ENCODE assay signal across 22 mouse cellular contexts in the genomic region with DNA sequence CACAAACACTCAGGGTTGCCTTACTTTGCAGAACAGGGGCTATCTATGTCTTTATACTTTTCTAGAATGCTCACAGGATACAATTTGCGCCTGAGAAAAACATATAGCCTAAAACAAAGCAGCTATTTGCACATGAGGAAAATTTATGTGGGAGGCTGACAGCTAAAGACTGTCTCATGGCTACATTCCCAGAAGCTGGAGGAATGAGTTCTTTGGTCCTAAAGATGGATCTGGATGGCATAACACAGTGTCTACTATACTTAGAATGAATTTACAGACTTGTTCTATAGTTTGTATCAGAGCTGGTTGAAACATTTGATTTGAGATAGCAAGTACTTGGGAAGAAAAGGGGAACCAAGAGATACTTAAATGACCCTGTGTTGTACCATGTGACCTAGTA.
A peak's percentile ranks its signal among the peaks of the same experiment; 100 is the strongest.
DNase-seq lines count a peak whose midpoint lies in the region; ATAC-seq and TF ChIP-seq lines count a peak whose summit lies in the region.
"Had no signal": no experiment of that assay in that cellular context is flagged by ENCODE, and none has a peak within 500 bp of the region (broad histone marks: within the 10 kb centered on the region; RNA-seq: fewer than 3 reads in every experiment).

No protein-coding gene starts in this region.

- WGBS in lung, embryonic 14.5 days = 52% methylated on average over 1 of the region's 1 CpGs
- 60% methylated on average over 1 of the region's 1 CpGs for WGBS in lung, postnatal 0 days
- 62% methylated on average over 1 of the region's 1 CpGs for WGBS in hindbrain, postnatal 0 days

- H3K4me3 ChIP-seq in lung, embryonic 14.5 days (ENCODE audit: low read depth, low read length) = no peak overlapping the region
- no peak overlapping the region for H3K4me3 ChIP-seq in lung, postnatal 0 days (ENCODE audit: low read depth, low read length)
- no peak overlapping the region for H3K4me3 ChIP-seq in hindbrain, postnatal 0 days (ENCODE audit: low read length)
- H3K4me3 ChIP-seq: embryonic facial prominence, embryonic 15.5 days; erythroblast, embryonic 14.5 days; forebrain, embryonic 10.5 days; forebrain, embryonic 15.5 days; heart, adult 2 months; heart, embryonic 15.5 days; hindbrain, embryonic 13.5 days had no signal

- DNase-seq in left cerebral cortex, adult 11 months (ENCODE audit: low spot score) = peak; percentile 11
- no peak for DNase-seq in left cerebral cortex, postnatal 36 days (ENCODE audit: low spot score in 2 of 2)
- DNase-seq in lung, embryonic 14.5 days = peak; percentile 0
- no peak for DNase-seq in lung, postnatal 0 days (ENCODE audit: low spot score)
- DNase-seq in hindbrain, postnatal 0 days (ENCODE audit: low spot score) = no peak
- DNase-seq: adrenal gland, adult 8-10 months; adrenal gland, postnatal 36 days; cerebellum, adult 11 months; cerebellum, adult 8-10 months; cerebellum, postnatal 14 days; embryo, embryonic 11 days; gastrocnemius, postnatal 10 days; heart, adult 2 months; heart, postnatal 14 days had no signal

- intact Hi-C loops in left cerebral cortex, postnatal 36 days (cut with DNase I) = no loop called here

- no peak overlapping the region for H3K4me2 ChIP-seq in lung, embryonic 14.5 days
- H3K4me2 ChIP-seq in lung, postnatal 0 days (replicated peaks; ENCODE audit: low read depth, low read length) = no peak overlapping the region
- H3K4me2 ChIP-seq in hindbrain, postnatal 0 days (ENCODE audit: low read depth, low read length) = no peak overlapping the region
- H3K4me2 ChIP-seq: embryonic facial prominence, embryonic 15.5 days; forebrain, embryonic 15.5 days; heart, embryonic 11.5 days; heart, embryonic 15.5 days; hindbrain, embryonic 13.5 days had no signal

- TF ChIP-seq CTCF in lung, embryonic 14.5 days (IDR thresholded peaks at IDR 0.05; ENCODE audit: low read depth) = no peak
- TF ChIP-seq CTCF in lung, postnatal 0 days (IDR thresholded peaks at IDR 0.05) = no peak
- TF ChIP-seq CTCF in hindbrain, postnatal 0 days (IDR thresholded peaks at IDR 0.05; ENCODE audit: low read depth) = no peak

- no peaks in the 10 kb centered on the region for H3K4me1 ChIP-seq in lung, embryonic 14.5 days (ENCODE audit: insufficient read depth)
- H3K4me1 ChIP-seq in lung, postnatal 0 days (ENCODE audit: insufficient read depth, low read depth, low read length) = no peaks in the 10 kb centered on the region
- no peaks in the 10 kb centered on the region for H3K4me1 ChIP-seq in hindbrain, postnatal 0 days (ENCODE audit: insufficient read depth, low read length)
- H3K4me1 ChIP-seq: embryonic facial prominence, embryonic 15.5 days; forebrain, embryonic 10.5 days; forebrain, embryonic 15.5 days; heart, embryonic 15.5 days; hindbrain, embryonic 13.5 days had no signal

- H3K36me3 ChIP-seq in lung, embryonic 14.5 days (ENCODE audit: insufficient read depth) = no peaks in the 10 kb centered on the region
- H3K36me3 ChIP-seq in lung, postnatal 0 days (ENCODE audit: insufficient read depth, low read length) = no peaks in the 10 kb centered on the region
- no peaks in the 10 kb centered on the region for H3K36me3 ChIP-seq in hindbrain, postnatal 0 days (ENCODE audit: insufficient read depth, low read length)
- H3K36me3 ChIP-seq: embryonic facial prominence, embryonic 15.5 days; forebrain, embryonic 10.5 days; forebrain, embryonic 15.5 days; heart, embryonic 15.5 days; hindbrain, embryonic 13.5 days had no signal

- no peak for TF ChIP-seq EP300 in lung, postnatal 0 days (IDR thresholded peaks at IDR 0.05)

- no peak for ATAC-seq in lung, embryonic 14.5 days (ENCODE audit: insufficient read depth)
- no peak for ATAC-seq in lung, postnatal 0 days
- 0 out of 2 replicates have a peak, but pooled peaks have one; percentile 52 for ATAC-seq in megakaryocyte progenitor cell, adult 5-6 weeks (replicated peaks; ENCODE audit: poor library complexity)
- no peak for ATAC-seq in hindbrain, postnatal 0 days
- ATAC-seq: forebrain, embryonic 15.5 days had no signal

- H3K27me3 ChIP-seq in lung, embryonic 14.5 days (ENCODE audit: insufficient read depth, low read length) = no peaks in the 10 kb centered on the region
- H3K27me3 ChIP-seq in lung, postnatal 0 days (replicated peaks; ENCODE audit: insufficient read depth, low read length) = no peaks in the 10 kb centered on the region
- no peaks in the 10 kb centered on the region for H3K27me3 ChIP-seq in hindbrain, postnatal 0 days (ENCODE audit: insufficient read depth, low read length)
- H3K27me3 ChIP-seq: embryonic facial prominence, embryonic 15.5 days; forebrain, embryonic 15.5 days; heart, embryonic 15.5 days; hindbrain, embryonic 13.5 days had no signal

- H3K9me3 ChIP-seq in lung, embryonic 14.5 days (ENCODE audit: low read depth, low read length) = no peaks in the 10 kb centered on the region
- no peaks in the 10 kb centered on the region for H3K9me3 ChIP-seq in lung, postnatal 0 days (ENCODE audit: low read length)
- no peaks in the 10 kb centered on the region for H3K9me3 ChIP-seq in hindbrain, postnatal 0 days (ENCODE audit: low read length)
- H3K9me3 ChIP-seq: embryonic facial prominence, embryonic 15.5 days; forebrain, embryonic 10.5 days; forebrain, embryonic 15.5 days; heart, embryonic 15.5 days; hindbrain, embryonic 13.5 days had no signal

- H3K27ac ChIP-seq in lung, embryonic 14.5 days (ENCODE audit: low read depth) = no peak overlapping the region
- no peak overlapping the region for H3K27ac ChIP-seq in lung, postnatal 0 days (ENCODE audit: low read length)
- H3K27ac ChIP-seq in hindbrain, postnatal 0 days = no peak overlapping the region
- H3K27ac ChIP-seq: embryonic facial prominence, embryonic 15.5 days; forebrain, embryonic 10.5 days; forebrain, embryonic 15.5 days; heart, adult 2 months; heart, embryonic 15.5 days; hindbrain, embryonic 13.5 days had no signal

- H3K9ac ChIP-seq in lung, embryonic 14.5 days = no peak overlapping the region
- H3K9ac ChIP-seq in lung, postnatal 0 days (replicated peaks; ENCODE audit: low read depth) = no peak overlapping the region
- no peak overlapping the region for H3K9ac ChIP-seq in hindbrain, postnatal 0 days (replicated peaks; ENCODE audit: low read length)
- H3K9ac ChIP-seq: embryonic facial prominence, embryonic 15.5 days; forebrain, embryonic 15.5 days; heart, embryonic 15.5 days; hindbrain, embryonic 13.5 days had no signal

Comparison
In these comparisons a context has a peak if more than half of its experiments do, and no peak if none do; other contexts are left out.
1. DNase-seq: peak in left cerebral cortex, adult 11 months (single experiment) and lung, embryonic 14.5 days (single experiment); none in left cerebral cortex, postnatal 36 days (0 of 2), lung, postnatal 0 days (single experiment) and hindbrain, postnatal 0 days (single experiment).